Mouse (Mus musculus) spleen, postnatal 14 days (tissue): ENCODE results near the gene Cxcl5.
"Not testable (repeated sequence)": the region's sequence is repeated elsewhere in the genome, so short reads cannot be mapped to it uniquely, and the experiment has no call there.

ENCODE experiments used
- DNase-seq, 2 experiments: peaks; one replicate each; pipeline ENCODE4 v3.0.0; 2021 to 2022; ENCODE audit warnings: low spot score in 2 of 2

Cxcl5 gene

DNA sequence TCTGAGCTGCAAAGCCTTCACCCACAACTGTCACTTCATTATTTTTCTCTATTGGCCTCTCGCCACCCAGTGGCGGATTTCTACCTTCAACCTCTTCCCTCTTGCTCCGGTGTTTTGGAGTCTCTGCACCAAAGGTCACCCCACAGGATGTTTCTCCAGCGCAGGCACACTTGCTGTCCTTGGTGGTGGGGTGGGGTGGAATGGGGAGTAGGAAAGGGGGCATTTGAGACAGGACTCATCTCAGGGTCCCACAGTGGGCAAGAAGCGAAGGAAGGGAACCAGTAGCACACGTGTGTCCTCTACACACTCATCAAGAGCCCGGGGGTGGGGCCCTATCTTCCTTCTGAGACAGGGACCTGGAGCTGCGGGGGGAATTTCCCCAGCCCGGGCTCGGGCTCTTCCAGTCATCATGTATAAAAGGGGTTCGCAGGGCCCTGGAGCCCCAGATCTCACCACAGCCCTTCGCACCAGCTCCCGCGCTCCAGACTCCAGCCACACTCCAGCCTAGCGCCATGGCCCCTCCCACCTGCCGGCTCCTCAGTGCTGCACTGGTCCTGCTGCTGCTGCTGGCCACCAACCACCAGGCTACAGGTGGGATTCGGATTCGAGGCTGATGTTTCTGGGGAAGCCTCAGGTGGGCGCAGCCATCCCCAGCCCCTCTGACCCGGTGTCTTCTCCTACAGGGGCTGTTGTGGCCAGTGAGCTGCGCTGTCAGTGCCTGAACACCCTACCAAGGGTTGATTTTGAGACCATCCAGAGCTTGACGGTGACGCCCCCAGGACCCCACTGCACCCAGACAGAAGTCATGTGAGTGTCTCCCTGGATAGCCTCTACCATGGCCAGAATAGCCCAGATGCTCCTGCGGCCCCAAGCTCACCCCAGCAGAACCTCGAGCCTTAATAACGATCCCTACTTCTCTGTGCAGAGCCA lies 26.8 kb downstream of the Cxcl5 start, which contains the start of gene Cxcl3:
Cxcl3 (plus strand) TSS at position 445 of the 930 bp plus-strand sequence.
- no peak for DNase-seq

DNA sequence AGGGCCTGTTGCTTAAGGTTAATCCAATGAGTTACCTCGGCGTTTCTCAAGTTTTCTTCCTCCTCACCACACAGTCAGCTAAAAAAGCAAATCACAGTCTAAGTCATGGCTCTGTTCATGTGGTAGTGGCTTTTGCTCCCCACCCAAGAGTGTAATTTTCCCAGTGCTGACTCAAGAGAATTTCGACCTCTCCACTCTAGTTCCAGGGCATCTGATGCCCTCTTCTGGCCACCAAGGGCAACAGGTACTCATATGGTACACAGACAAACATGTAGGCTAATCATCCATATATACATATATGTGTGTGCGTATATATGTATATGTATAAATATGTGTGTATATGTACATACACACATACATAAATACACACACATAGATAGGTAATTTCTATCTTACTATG lies 29.0 kb downstream of the Cxcl5 start:
- DNase-seq = no peak

DNA sequence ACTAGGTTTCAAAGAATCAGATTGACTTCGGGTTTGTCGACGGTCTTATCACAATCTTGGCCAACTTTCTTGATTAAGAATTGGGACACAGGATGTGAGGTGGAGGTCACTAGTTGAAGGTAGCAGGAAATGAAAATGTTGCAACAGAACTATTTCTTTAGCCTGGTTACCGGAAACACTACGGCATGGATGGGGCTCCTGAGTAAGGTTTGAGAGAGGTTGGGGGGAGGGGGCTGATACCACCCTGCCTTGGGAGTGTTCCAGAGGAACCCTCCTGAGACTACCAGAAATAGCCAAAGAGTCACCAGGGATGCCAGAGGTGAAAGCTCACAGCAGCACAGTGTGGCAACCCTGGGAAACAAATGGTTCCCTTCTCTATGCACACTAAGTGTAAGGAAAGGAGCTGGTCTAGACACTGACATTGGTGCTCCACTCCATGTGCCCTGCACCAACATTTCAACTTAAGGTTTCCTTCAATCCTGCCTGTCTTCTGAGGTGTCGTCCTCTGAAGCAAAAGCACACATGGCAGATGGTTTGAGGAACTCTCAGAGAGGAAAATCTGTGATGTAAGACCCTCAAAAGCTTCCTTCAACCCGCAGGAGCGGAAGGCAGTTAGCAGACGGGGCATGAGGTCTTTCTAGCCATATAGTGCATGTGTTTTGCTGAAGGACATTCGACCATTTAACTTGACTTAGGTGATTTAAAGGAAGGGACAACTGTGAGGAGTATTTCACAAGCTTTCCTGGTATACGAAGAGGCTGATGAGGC lies 30.3 kb downstream of the Cxcl5 start:
- DNase-seq = no peak

DNA sequence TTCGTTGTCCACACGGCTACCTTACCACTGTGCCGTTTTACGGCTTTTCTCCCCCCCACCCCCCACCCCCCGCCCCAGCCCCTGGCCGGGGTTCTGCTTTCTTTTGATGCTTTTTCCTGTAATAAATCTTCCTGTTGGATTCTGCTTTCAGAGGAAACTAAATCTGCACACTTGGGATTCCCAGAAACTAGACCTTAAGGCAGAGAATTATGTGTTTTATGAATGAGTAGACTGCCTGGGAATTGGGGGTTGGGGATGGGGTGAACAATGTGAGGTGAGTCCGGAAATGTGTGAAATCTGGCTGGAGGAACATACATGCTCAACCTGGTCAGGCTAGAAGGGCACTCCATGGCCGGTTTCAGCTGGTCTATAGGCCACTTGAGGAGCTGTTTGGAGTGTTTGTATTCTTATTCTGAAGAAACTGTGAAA lies 30.9 kb downstream of the Cxcl5 start:
- no peak for DNase-seq

DNA sequence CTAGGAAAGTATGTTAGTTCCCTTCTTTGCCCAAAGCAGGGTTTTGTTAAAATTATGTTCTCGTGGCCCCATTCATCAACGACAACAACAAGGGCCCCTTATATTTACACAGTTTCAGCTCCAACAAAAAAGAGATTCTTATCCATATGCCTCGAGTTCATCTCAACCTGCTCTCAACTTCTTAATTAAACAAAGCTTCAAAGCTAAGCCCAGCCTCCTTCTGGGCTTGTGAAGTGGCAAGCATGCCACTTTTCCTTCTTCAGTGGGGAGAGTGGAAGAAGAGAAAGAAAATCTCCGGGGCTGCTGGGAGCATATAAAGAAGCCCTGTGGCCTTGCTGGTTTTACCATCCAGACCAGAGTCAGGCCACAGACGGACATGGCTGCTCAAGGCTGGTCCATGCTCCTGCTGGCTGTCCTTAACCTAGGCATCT lies 35.0 kb downstream of the Cxcl5 start, which contains the start of gene Cxcl15:
Cxcl15 (plus strand) TSS at position 340 of the 431 bp plus-strand sequence.
- no peak for DNase-seq

DNA sequence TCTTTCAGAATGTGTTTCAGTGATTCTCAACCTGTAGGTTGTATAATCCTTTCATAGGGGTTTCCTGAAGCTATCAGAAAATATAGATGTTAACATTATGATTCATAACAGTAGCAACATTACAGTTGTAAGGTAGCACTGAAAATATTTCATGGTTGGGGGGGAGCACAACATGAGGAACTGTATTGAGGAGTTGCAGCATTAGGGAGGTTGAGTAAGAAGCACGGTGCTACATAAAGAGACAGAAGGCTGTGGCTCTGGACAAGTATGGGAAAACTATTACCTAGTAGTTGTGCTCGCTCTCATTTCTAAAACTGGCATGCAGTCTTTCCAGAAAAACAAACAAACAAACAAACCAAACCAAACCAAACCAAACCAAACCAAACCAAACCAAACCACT lies 36.2 kb downstream of the Cxcl5 start:
- not testable (repeated sequence) for DNase-seq

DNA sequence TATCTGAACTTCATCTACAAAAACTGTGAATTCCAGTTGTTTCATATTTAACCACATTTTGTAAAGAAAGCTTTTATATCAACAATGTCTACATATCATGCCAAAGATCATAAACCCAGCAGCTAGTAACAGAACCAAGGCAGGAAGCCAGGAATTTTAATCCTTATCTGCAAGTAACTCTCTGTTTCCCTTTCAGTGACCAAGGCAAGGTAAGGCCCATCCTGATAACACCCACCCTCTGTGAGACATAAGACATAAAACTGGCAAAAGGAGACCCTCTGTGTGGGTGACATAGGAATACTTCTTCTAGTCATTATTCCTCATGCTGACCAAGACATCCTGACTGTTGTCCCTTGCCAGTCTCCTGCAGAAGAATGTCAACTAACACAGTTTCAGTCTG lies 45.4 kb downstream of the Cxcl5 start:
- DNase-seq = no peak

DNA sequence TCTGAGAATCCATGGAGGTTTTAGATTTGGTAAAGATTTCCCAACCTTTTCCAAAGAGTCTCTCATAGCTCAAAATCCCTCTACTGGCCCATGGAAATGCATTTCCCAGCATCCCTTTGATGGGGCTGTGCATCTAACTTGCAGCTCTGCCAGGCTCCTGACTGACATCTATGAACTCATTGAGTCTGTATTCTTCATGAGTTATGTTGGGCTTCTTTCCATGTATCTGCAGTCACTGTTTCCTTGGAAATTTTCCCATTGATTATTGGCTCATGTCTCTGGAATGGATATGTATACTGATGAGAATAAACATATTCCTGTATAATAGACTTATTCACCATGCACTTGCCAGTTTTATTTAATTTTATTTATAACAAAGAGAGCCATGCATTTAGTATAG lies 46.9 kb downstream of the Cxcl5 start:
- DNase-seq = no peak

DNA sequence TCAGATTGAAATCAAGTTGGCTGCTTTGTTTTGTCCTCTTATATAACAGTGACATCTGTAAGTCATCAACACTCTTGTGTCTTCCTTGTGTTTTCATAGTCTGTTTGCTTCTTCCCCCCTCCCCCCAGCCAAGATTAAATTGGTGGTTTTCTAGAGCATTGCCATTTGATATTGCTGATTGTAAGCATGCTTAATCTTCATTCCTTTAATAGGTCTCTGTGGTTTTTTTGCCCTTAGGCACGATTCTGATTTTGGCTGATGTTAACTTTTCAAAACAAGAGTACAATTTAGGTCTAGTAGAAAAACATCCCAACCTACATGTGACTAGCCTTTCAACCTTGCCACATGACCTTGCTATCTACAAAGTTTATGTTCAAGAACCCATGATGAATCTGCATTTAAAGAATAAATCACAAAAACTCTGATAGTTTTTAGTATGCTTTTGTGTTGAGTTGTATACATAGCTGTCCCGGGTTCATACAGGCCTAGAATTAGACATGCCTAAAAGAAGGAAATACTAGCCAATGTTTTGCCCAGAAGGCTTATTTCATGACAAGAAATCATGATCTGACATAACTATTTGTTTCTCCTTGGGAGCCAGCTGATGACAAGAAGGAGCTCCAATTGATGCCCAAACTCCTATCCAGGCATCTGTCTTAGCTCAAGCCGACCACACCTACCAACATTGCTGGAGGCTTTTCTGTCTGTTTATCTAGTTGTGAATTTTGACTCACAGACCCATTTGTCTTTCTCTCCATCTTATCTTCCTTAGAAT lies 48.2 kb downstream of the Cxcl5 start:
- no peak for DNase-seq
